Mouse (Mus musculus) forebrain, embryonic 16.5 days (tissue): ENCODE results near the gene Sec61a1. TPM values are rescaled to one million over a fixed set of nuclear protein-coding genes. Genes with fewer than 3 reads are reported as not detected.
A peak's percentile ranks its signal among the peaks of the same experiment; 100 is the strongest.

Source experiments
- ATAC-seq: fragments of 200-750 bp; cut with Nextera tagmentation; 2 replicates; pipeline ENCODE4 v1.8.0; 2017; ENCODE audit warnings: mild to moderate bottlenecking, moderate library complexity
- H3K27ac ChIP-seq: fragments of 300-500 bp; sonication (generic); 2 replicates; pipeline ENCODE4 v1.5.1; 2014; ENCODE audit warnings: low read length, control low read depth
- H3K27me3 ChIP-seq: fragments of 300-500 bp; sonication (generic); replicated peaks from 2 replicates; pipeline ENCODE4 v1.6.1; 2014; ENCODE audit warnings: low read length; ENCODE audit not compliant: control insufficient read depth, insufficient read depth
- H3K36me3 ChIP-seq: fragments of 300-500 bp; sonication (generic); 2 replicates; pipeline ENCODE4 v1.6.1; 2014; ENCODE audit not compliant: control insufficient read depth, insufficient read depth
- H3K4me1 ChIP-seq: fragments of 300-500 bp; sonication (generic); replicated peaks from 2 replicates; pipeline ENCODE4 v1.6.1; 2014; ENCODE audit warnings: low read length; ENCODE audit not compliant: control insufficient read depth, insufficient read depth
- H3K4me2 ChIP-seq: fragments of 300-500 bp; sonication (generic); 2 replicates; pipeline ENCODE4 v1.6.1; 2014; ENCODE audit warnings: mild to moderate bottlenecking, low read length, control low read depth
- H3K4me3 ChIP-seq: fragments of 300-500 bp; sonication (generic); replicated peaks from 2 replicates; pipeline ENCODE4 v1.5.1; 2014; ENCODE audit warnings: mild to moderate bottlenecking, low read length, control low read depth
- H3K9ac ChIP-seq: fragments of 300-500 bp; sonication (generic); replicated peaks from 2 replicates; pipeline ENCODE4 v1.6.1; 2014; ENCODE audit warnings: low read depth, low read length, control low read depth
- H3K9me3 ChIP-seq: fragments of 300-500 bp; sonication (generic); 2 replicates; pipeline ENCODE4 v1.6.1; 2016; ENCODE audit warnings: low read length; ENCODE audit not compliant: control insufficient read depth
- WGBS: fragments of 180-500 bp; shearing (Covaris S2); extraction: QIAGEN DNeasy Blood & Tissue Kit; methylation state at CpG from one replicate; pipeline ENCODE4 v1.1.7; 2014; 5-methylcytosine and 5-hydroxymethylcytosine counted together
- polyA plus RNA-seq: library from polyadenylated mRNA; unstranded; fragments of >200 nt; fragmentation: Nextera tagmentation; extraction: Ambion mirVana; gene quantifications from 2 replicates; pipeline ENCODE4 v1.2.1, GENCODE M21; 2015

The Sec61a1 gene
- polyA plus RNA-seq, 1 experiment from 2014 or later, result 170 TPM

GRCm38 (mm10) chr6:88500405-88500767 is 18.3 kb downstream of the Sec61a1 start:
- peak; percentile 47 for ATAC-seq
- Histone ChIP-seq H3K4me1 (peaks cover 6% of the 10 kb centered on the region; the same call in 1 of the 2 replicates), H3K36me3 (peaks cover 32% of the 10 kb centered on the region), H3K27me3 (no peaks in the 10 kb centered on the region), H3K9ac (peak overlapping the region; percentile 73), H3K4me3 (peak overlapping the region; percentile 57), H3K27ac (no peak overlapping the region), H3K4me2 (peak overlapping the region; percentile 94), H3K9me3 (no peaks in the 10 kb centered on the region)
- WGBS, result 9% methylated on average over 3 of the region's 3 CpGs

DNA sequence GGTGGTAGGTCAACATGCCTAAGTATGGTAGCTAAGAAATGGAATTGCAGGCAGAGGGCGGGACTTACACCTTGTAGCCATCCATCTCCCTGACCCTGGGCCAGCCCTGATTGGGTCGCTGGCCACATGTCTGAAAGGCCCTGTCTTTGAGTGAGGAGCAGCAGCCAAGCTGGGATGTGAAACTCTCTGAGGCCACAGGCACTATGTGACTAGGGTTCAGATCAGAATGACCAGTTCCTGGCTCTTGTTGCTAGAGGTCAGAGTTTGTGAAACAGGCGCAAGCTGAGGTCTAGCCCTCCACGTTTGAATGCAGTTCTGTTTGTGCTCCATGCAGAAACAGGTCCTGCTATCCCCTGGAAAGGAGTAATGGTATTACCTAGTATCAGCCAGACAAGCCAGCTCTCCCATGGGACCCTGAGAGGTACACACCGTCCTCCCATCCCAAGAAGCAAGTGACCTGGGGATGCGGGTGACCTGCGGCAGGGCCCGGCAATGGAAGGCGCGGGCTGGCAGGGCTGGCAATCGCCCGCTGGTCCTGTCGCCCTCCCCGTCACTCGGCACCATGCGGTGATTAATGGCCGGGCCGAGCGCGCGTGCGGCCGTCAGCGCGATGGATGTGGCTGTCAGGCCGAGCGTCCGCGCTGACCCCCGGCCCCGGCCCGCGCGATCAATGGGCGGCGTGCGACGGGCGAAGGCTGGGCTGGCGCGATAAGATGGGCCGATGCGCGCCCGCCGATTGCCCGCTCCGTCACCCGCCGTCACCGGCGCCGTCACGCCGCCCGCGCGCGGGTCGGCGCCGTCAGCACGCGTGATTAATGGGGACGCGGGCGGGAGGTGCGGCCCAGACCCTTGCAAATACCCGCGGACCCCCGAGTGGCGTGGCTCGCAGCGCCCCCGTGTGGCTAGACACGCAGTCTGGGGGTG is 19.0 kb downstream of the Sec61a1 start:
- Histone ChIP-seq H3K27ac (no peak overlapping the region), H3K4me1 (peaks cover 6% of the 10 kb centered on the region; the same call in 1 of the 2 replicates), H3K4me3 (peak overlapping the region; percentile 57), H3K36me3 (peaks cover 29% of the 10 kb centered on the region), H3K9ac (peak overlapping the region; percentile 73), H3K4me2 (peak overlapping the region; percentile 94), H3K9me3 (no peaks in the 10 kb centered on the region), H3K27me3 (no peaks in the 10 kb centered on the region)
- 3% methylated on average over 75 of the region's 76 CpGs for WGBS
- ATAC-seq, result peak; percentile 89

- no peaks in the 10 kb centered on the region for H3K27me3 ChIP-seq
- peaks cover 9% of the 10 kb centered on the region for H3K36me3 ChIP-seq
- ATAC-seq, result no peak
- 82% methylated on average over 6 of the region's 6 CpGs for WGBS
- H3K27ac ChIP-seq, result no peak overlapping the region
- H3K9ac ChIP-seq, result no peak overlapping the region
- no peaks in the 10 kb centered on the region for H3K9me3 ChIP-seq
- no peak overlapping the region for H3K4me2 ChIP-seq
- H3K4me1 ChIP-seq, result peaks cover 16% of the 10 kb centered on the region
- no peak overlapping the region for H3K4me3 ChIP-seq
Observed at GRCm38 (mm10) chr6:88493712-88494111, 25.0 kb downstream of the Sec61a1 start.

GRCm38 (mm10) chr6:88490629-88491354 is 27.9 kb downstream of the Sec61a1 start:
- no peaks in the 10 kb centered on the region for H3K9me3 ChIP-seq
- H3K36me3 ChIP-seq, result peaks cover 4% of the 10 kb centered on the region; the same call in 1 of the 2 replicates
- WGBS, result 48% methylated on average over 12 of the region's 12 CpGs
- no peak overlapping the region for H3K4me2 ChIP-seq
- no peaks in the 10 kb centered on the region for H3K27me3 ChIP-seq
- H3K27ac ChIP-seq, result peak overlapping the region; percentile 60
- no peak overlapping the region for H3K9ac ChIP-seq
- ATAC-seq, result peak; percentile 88
- H3K4me1 ChIP-seq, result peaks cover 25% of the 10 kb centered on the region
- no peak overlapping the region for H3K4me3 ChIP-seq

DNA sequence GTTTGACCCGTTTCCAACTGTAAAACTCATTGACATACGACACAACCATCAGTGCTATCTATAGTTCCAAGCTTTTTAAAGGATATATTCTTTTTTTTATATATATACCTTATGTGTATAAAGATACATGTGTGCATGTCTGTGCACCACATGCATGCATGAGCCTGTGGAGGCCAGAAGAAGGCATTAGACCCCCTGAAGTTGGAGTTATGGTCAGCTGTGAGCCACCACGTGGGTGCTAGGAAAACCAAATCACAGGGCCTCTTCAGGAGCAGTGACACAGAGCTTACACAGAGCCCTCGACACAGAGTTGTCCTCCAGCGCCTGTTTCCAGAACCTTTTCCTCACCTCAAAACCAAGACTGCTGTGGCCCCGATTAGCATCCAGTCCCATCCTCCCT is 28.9 kb downstream of the Sec61a1 start:
- no peak for ATAC-seq
- Histone ChIP-seq H3K4me1 (peaks cover 25% of the 10 kb centered on the region), H3K27me3 (no peaks in the 10 kb centered on the region), H3K4me3 (no peak overlapping the region), H3K27ac (no peak overlapping the region), H3K9me3 (no peaks in the 10 kb centered on the region), H3K4me2 (no peak overlapping the region), H3K9ac (no peak overlapping the region), H3K36me3 (peaks cover 4% of the 10 kb centered on the region; the same call in 1 of the 2 replicates)
- 82% methylated on average over 6 of the region's 6 CpGs for WGBS

GRCm38 (mm10) chr6:88489026-88489425 is 29.7 kb downstream of the Sec61a1 start:
- WGBS, result 87% methylated on average over 7 of the region's 7 CpGs
- no peaks in the 10 kb centered on the region for H3K27me3 ChIP-seq
- H3K4me1 ChIP-seq, result peaks cover 25% of the 10 kb centered on the region
- H3K4me2 ChIP-seq, result no peak overlapping the region
- no peak overlapping the region for H3K4me3 ChIP-seq
- no peak for ATAC-seq
- no peak overlapping the region for H3K27ac ChIP-seq
- no peak overlapping the region for H3K9ac ChIP-seq
- H3K9me3 ChIP-seq, result no peaks in the 10 kb centered on the region
- H3K36me3 ChIP-seq, result peaks cover 4% of the 10 kb centered on the region; the same call in 1 of the 2 replicates

GRCm38 (mm10) chr6:88486893-88487292 is 31.8 kb downstream of the Sec61a1 start:
- peak; percentile 49; the same call in 1 of the 2 replicates for ATAC-seq

DNA sequence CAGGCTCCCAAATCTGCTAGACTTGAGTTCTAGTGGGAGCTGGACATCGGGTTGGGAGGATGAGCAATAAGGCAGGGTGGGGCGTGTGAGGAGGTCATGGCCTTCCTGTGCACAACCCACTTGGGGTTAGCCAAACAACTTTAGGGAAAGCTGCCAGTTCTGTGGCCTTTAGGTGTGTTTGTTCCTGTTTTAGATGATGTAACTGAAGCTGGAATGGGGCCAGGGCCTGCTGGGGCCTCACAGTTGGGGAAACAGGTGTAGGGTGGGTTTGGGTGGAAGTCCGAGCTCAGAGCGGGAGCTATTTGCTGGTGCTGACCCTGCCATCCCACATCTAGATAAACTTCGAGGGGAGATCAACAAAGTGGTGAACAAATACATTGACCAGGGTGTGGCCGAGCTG is 33.3 kb downstream of the Sec61a1 start:
- Histone ChIP-seq H3K4me3 (no peak overlapping the region), H3K36me3 (peaks cover 15% of the 10 kb centered on the region), H3K4me1 (peaks cover 14% of the 10 kb centered on the region), H3K4me2 (no peak overlapping the region), H3K9ac (no peak overlapping the region), H3K9me3 (no peaks in the 10 kb centered on the region), H3K27me3 (no peaks in the 10 kb centered on the region), H3K27ac (no peak overlapping the region)
- ATAC-seq, result no peak
- 83% methylated on average over 6 of the region's 6 CpGs for WGBS

More at GRCm38 (mm10) chr6:88486893-88487292, 31.8 kb downstream of the Sec61a1 start:
- no peak overlapping the region for H3K4me3 ChIP-seq
- no peaks in the 10 kb centered on the region for H3K27me3 ChIP-seq
- peaks cover 13% of the 10 kb centered on the region for H3K36me3 ChIP-seq
- WGBS, result 65% methylated on average over 8 of the region's 8 CpGs
- H3K9me3 ChIP-seq, result no peaks in the 10 kb centered on the region
- H3K27ac ChIP-seq, result no peak overlapping the region
- peaks cover 25% of the 10 kb centered on the region for H3K4me1 ChIP-seq
- no peak overlapping the region for H3K9ac ChIP-seq
- H3K4me2 ChIP-seq, result no peak overlapping the region

DNA sequence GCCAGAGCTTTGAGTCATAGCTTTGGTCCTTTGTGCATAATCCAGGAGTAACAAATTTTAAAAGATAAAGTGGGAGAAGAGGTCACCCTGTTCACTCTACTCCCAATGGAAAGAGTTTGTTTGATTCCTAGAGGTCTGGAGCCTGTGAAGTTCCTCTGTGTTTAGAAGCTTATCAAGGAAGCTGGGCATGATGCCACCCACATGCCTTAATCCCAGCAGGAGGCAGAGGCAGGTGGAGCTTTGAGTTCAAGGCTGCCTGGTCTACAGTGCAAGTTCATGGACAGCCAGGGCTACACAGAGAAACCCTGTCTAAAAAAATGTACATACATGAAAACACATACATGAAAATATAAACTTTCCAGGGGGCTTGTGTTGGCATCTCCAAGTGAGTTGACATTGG is 34.8 kb downstream of the Sec61a1 start:
- no peak for ATAC-seq
- H3K27ac ChIP-seq, result no peak overlapping the region

More for the DNA sequence above, 34.8 kb downstream of the Sec61a1 start:
- H3K4me1 ChIP-seq, result peaks cover 9% of the 10 kb centered on the region
- H3K4me2 ChIP-seq, result no peak overlapping the region
- no peaks in the 10 kb centered on the region for H3K27me3 ChIP-seq
- no peaks in the 10 kb centered on the region for H3K9me3 ChIP-seq
- no peak overlapping the region for H3K9ac ChIP-seq
- H3K36me3 ChIP-seq, result peaks cover 23% of the 10 kb centered on the region
- H3K4me3 ChIP-seq, result no peak overlapping the region
